Mouse (Mus musculus): Measurements from ENCODE around the gene Zcchc12.

GRCm38 (mm10) chrX:36221366-36221765 lies 25.7 kb downstream of the Zcchc12 start:
- peak; percentile 49 for TF ChIP-seq CTCF (IDR thresholded peaks at IDR 0.05; ENCODE audit: low read depth, low read length)
- no peak for TF ChIP-seq POLR2A (IDR thresholded peaks at IDR 0.05; ENCODE audit: insufficient read depth, low read length)
